Mouse (Mus musculus): Measurements from ENCODE around the gene Agbl1. TPM values are rescaled to one million over a fixed set of nuclear protein-coding genes. Genes with fewer than 3 reads are reported as not detected.
A peak's percentile ranks its signal among the peaks of the same experiment; 100 is the strongest.

Agbl1 gene
- polyA plus RNA-seq, 1 experiment: not detected

GRCm38 (mm10) chr7:76371269-76371668 lies 141.6 kb downstream of the Agbl1 start:
- Histone ChIP-seq H3K4me3 (ENCODE audit: insufficient read depth, low read depth, low read length) (no peak overlapping the region), H3K27ac (ENCODE audit: insufficient read depth, low read depth, low read length) (no peak overlapping the region), H3K4me1 (ENCODE audit: control insufficient read depth, insufficient read depth, low read length) (no peaks in the 10 kb centered on the region)
- WGBS: 67% methylated on average over 4 of the region's 4 CpGs
- TF ChIP-seq POLR2A (IDR thresholded peaks at IDR 0.05; ENCODE audit: insufficient read depth, low read depth, low read length) (no peak), CTCF (IDR thresholded peaks at IDR 0.05; ENCODE audit: insufficient read depth, low read depth, low read length) (no peak)

GRCm38 (mm10) chr7:76379493-76379892 lies 149.8 kb downstream of the Agbl1 start:
- WGBS: 96% methylated on average over 3 of the region's 3 CpGs
- TF ChIP-seq CTCF (IDR thresholded peaks at IDR 0.05; ENCODE audit: insufficient read depth, low read depth, low read length): no peak
- TF ChIP-seq POLR2A (IDR thresholded peaks at IDR 0.05; ENCODE audit: insufficient read depth, low read depth, low read length): no peak

GRCm38 (mm10) chr7:76381986-76382385 lies 152.3 kb downstream of the Agbl1 start:
- H3K27ac ChIP-seq (ENCODE audit: insufficient read depth, low read depth, low read length): no peak overlapping the region
- no peaks in the 10 kb centered on the region for H3K4me1 ChIP-seq (ENCODE audit: control insufficient read depth, insufficient read depth, low read length)
- no peak for TF ChIP-seq POLR2A (IDR thresholded peaks at IDR 0.05; ENCODE audit: insufficient read depth, low read depth, low read length)
- no peak for TF ChIP-seq CTCF (IDR thresholded peaks at IDR 0.05; ENCODE audit: insufficient read depth, low read depth, low read length)
- WGBS: 82% methylated on average over 2 of the region's 2 CpGs
- no peak overlapping the region for H3K4me3 ChIP-seq (ENCODE audit: insufficient read depth, low read depth, low read length)

More at GRCm38 (mm10) chr7:76379493-76379892, 149.8 kb downstream of the Agbl1 start:
- Histone ChIP-seq H3K27ac (ENCODE audit: insufficient read depth, low read depth, low read length) (no peak overlapping the region), H3K4me1 (ENCODE audit: control insufficient read depth, insufficient read depth, low read length) (no peaks in the 10 kb centered on the region), H3K4me3 (ENCODE audit: insufficient read depth, low read depth, low read length) (no peak overlapping the region)

GRCm38 (mm10) chr7:76389240-76389639 lies 159.6 kb downstream of the Agbl1 start:
- H3K27ac ChIP-seq (ENCODE audit: insufficient read depth, low read depth, low read length): no peak overlapping the region
- WGBS: 88% methylated on average over 5 of the region's 5 CpGs
- TF ChIP-seq POLR2A (IDR thresholded peaks at IDR 0.05; ENCODE audit: insufficient read depth, low read depth, low read length): no peak
- no peak for TF ChIP-seq CTCF (IDR thresholded peaks at IDR 0.05; ENCODE audit: insufficient read depth, low read depth, low read length)

GRCm38 (mm10) chr7:76392296-76392940 lies 162.7 kb downstream of the Agbl1 start:
- WGBS: 22% methylated on average over 15 of the region's 15 CpGs
- no peak overlapping the region for H3K27ac ChIP-seq (ENCODE audit: insufficient read depth, low read depth, low read length)
- H3K4me3 ChIP-seq (ENCODE audit: insufficient read depth, low read depth, low read length): no peak overlapping the region
- H3K4me1 ChIP-seq (ENCODE audit: control insufficient read depth, insufficient read depth, low read length): peaks cover 7% of the 10 kb centered on the region
- TF ChIP-seq CTCF (IDR thresholded peaks at IDR 0.05; ENCODE audit: insufficient read depth, low read depth, low read length): no peak
- no peak for TF ChIP-seq POLR2A (IDR thresholded peaks at IDR 0.05; ENCODE audit: insufficient read depth, low read depth, low read length)

More at GRCm38 (mm10) chr7:76389240-76389639, 159.6 kb downstream of the Agbl1 start:
- Histone ChIP-seq H3K4me3 (ENCODE audit: insufficient read depth, low read depth, low read length) (no peak overlapping the region), H3K4me1 (ENCODE audit: control insufficient read depth, insufficient read depth, low read length) (peaks cover 7% of the 10 kb centered on the region)

- H3K4me3 ChIP-seq (ENCODE audit: insufficient read depth, low read depth, low read length): peak overlapping the region; percentile 31; the same call in 1 of the 2 replicates
- H3K27ac ChIP-seq (ENCODE audit: insufficient read depth, low read depth, low read length): peak overlapping the region; percentile 52; the same call in 1 of the 2 replicates
- WGBS: 3% methylated on average over 15 of the region's 15 CpGs
- H3K4me1 ChIP-seq (ENCODE audit: control insufficient read depth, insufficient read depth, low read length): peaks cover 7% of the 10 kb centered on the region
- TF ChIP-seq POLR2A (IDR thresholded peaks at IDR 0.05; ENCODE audit: insufficient read depth, low read depth, low read length) (no peak), CTCF (IDR thresholded peaks at IDR 0.05; ENCODE audit: insufficient read depth, low read depth, low read length) (no peak)
These were observed 163.5 kb downstream of the Agbl1 start for GRCm38 (mm10) chr7:76392941-76393817.

GRCm38 (mm10) chr7:76407930-76408557 lies 178.4 kb downstream of the Agbl1 start:
- WGBS: 44% methylated on average over 4 of the region's 4 CpGs

GRCm38 (mm10) chr7:76409020-76409419 lies 179.3 kb downstream of the Agbl1 start:
- no peak for TF ChIP-seq CTCF (IDR thresholded peaks at IDR 0.05; ENCODE audit: insufficient read depth, low read depth, low read length)
- TF ChIP-seq POLR2A (IDR thresholded peaks at IDR 0.05; ENCODE audit: insufficient read depth, low read depth, low read length): no peak
- no peak overlapping the region for H3K27ac ChIP-seq (ENCODE audit: insufficient read depth, low read depth, low read length)
- no peak overlapping the region for H3K4me3 ChIP-seq (ENCODE audit: insufficient read depth, low read depth, low read length)
- 72% methylated on average over 10 of the region's 10 CpGs for WGBS
- H3K4me1 ChIP-seq (ENCODE audit: control insufficient read depth, insufficient read depth, low read length): peaks cover 2% of the 10 kb centered on the region; the same call in 1 of the 2 replicates

More at GRCm38 (mm10) chr7:76407930-76408557, 178.4 kb downstream of the Agbl1 start:
- peaks cover 2% of the 10 kb centered on the region; the same call in 1 of the 2 replicates for H3K4me1 ChIP-seq (ENCODE audit: control insufficient read depth, insufficient read depth, low read length)
- H3K4me3 ChIP-seq (ENCODE audit: insufficient read depth, low read depth, low read length): no peak overlapping the region
- H3K27ac ChIP-seq (ENCODE audit: insufficient read depth, low read depth, low read length): no peak overlapping the region
- no peak for TF ChIP-seq POLR2A (IDR thresholded peaks at IDR 0.05; ENCODE audit: insufficient read depth, low read depth, low read length)
- no peak for TF ChIP-seq CTCF (IDR thresholded peaks at IDR 0.05; ENCODE audit: insufficient read depth, low read depth, low read length)

Data from olfactory bulb, adult 2 months (tissue).